Mouse (Mus musculus): ENCODE measurements around the gene Pgm2l1.

The Pgm2l1 gene

GRCm38 (mm10) chr7:100227158-100227875, at the start of gene Pgm2l1:
Pgm2l1 (plus strand) TSS chr7:100227394.
- DNase-seq (ENCODE audit: low spot score in 2 of 2), result peak; percentile 89 to 94

- DNase-seq (ENCODE audit: low spot score in 2 of 2), result peak in 1 of 2 experiments; percentile 6
Measured at GRCm38 (mm10) chr7:100178016-100178890, 48.9 kb upstream of the Pgm2l1 start.

- DNase-seq (ENCODE audit: low spot score in 2 of 2), result no peak
Measured at GRCm38 (mm10) chr7:100178891-100179233, 48.3 kb upstream of the Pgm2l1 start.

GRCm38 (mm10) chr7:100179394-100179793, 47.8 kb upstream of the Pgm2l1 start:
- no peak for DNase-seq (ENCODE audit: low spot score in 2 of 2)

- DNase-seq (ENCODE audit: low spot score in 2 of 2), result no peak
Measured at GRCm38 (mm10) chr7:100179836-100180407, 47.3 kb upstream of the Pgm2l1 start.

- no peak for DNase-seq (ENCODE audit: low spot score in 2 of 2)
Measured at GRCm38 (mm10) chr7:100181176-100181575, 46.0 kb upstream of the Pgm2l1 start.

GRCm38 (mm10) chr7:100181614-100182013, 45.6 kb upstream of the Pgm2l1 start:
- no peak for DNase-seq (ENCODE audit: low spot score in 2 of 2)

- DNase-seq (ENCODE audit: low spot score in 2 of 2), result no peak
Measured at GRCm38 (mm10) chr7:100182388-100182787, 44.8 kb upstream of the Pgm2l1 start.

GRCm38 (mm10) chr7:100187601-100188000, 39.6 kb upstream of the Pgm2l1 start:
- peak in 1 of 2 experiments; percentile 49 for DNase-seq (ENCODE audit: low spot score in 2 of 2)

GRCm38 (mm10) chr7:100190167-100190566, 37.0 kb upstream of the Pgm2l1 start:
- no peak for DNase-seq (ENCODE audit: low spot score in 2 of 2)

GRCm38 (mm10) chr7:100190778-100191177, 36.4 kb upstream of the Pgm2l1 start:
- peak; percentile 38 to 73 for DNase-seq (ENCODE audit: low spot score in 2 of 2)

- no peak for DNase-seq (ENCODE audit: low spot score in 2 of 2)
Measured at GRCm38 (mm10) chr7:100201191-100201590, 26.0 kb upstream of the Pgm2l1 start.

GRCm38 (mm10) chr7:100203616-100204015, 23.6 kb upstream of the Pgm2l1 start:
- DNase-seq (ENCODE audit: low spot score in 2 of 2), result no peak

GRCm38 (mm10) chr7:100204871-100205270, 22.3 kb upstream of the Pgm2l1 start:
- no peak for DNase-seq (ENCODE audit: low spot score in 2 of 2)

GRCm38 (mm10) chr7:100206144-100206543, 21.1 kb upstream of the Pgm2l1 start:
- DNase-seq (ENCODE audit: low spot score in 2 of 2), result no peak

- no peak for DNase-seq (ENCODE audit: low spot score in 2 of 2)
Measured at GRCm38 (mm10) chr7:100207886-100208285, 19.3 kb upstream of the Pgm2l1 start.

GRCm38 (mm10) chr7:100214310-100214709, 12.9 kb upstream of the Pgm2l1 start:
- DNase-seq (ENCODE audit: low spot score in 2 of 2), result no peak

- DNase-seq (ENCODE audit: low spot score in 2 of 2), result no peak
Measured at GRCm38 (mm10) chr7:100215116-100215732, 12.0 kb upstream of the Pgm2l1 start.

- DNase-seq (ENCODE audit: low spot score in 2 of 2), result no peak
Measured at GRCm38 (mm10) chr7:100215976-100216375, 11.2 kb upstream of the Pgm2l1 start.

- DNase-seq (ENCODE audit: low spot score in 2 of 2), result no peak
Measured at GRCm38 (mm10) chr7:100216601-100217565, 10.3 kb upstream of the Pgm2l1 start.

Measured in cerebellum, postnatal 4 days (tissue).